In the genomic region with DNA sequence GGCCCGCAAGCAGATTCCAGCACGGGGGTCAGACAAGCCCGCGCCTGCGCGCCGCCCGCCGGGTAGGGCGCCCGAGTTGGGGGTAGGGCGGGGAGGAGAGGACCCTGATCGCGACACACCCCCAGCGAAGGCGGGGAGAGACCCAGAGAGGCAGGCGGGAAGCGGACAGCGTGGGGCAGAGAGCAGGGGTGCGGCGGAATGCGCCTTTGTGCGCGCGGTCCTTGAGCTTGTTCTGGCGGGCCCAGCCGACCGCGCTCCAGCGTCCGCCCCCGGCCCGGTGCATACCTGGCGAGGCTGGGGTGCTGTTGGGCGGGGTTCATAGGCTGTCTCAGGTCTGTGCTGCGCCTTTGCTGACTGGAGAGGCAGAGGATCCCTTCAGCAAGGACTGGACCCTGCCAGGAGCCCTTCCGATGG, we compare ENCODE assay signal across 9 mouse cellular contexts. TPM values are rescaled to one million over a fixed set of nuclear protein-coding genes. Genes with fewer than 3 reads are reported as not detected.
DNase-seq lines count a peak whose midpoint lies in the region; ATAC-seq and TF ChIP-seq lines count a peak whose summit lies in the region.
"Had no signal": no experiment of that assay in that cellular context is flagged by ENCODE, and none has a peak within 500 bp of the region (broad histone marks: within the 10 kb centered on the region; RNA-seq: fewer than 3 reads in every experiment).

No protein-coding gene starts in this region.

- H3K27ac ChIP-seq in heart, embryonic 14.5 days (replicated peaks in 1 of 2; ENCODE audit: control insufficient read depth in 1 of 2, insufficient read depth in 1 of 2, low read depth in 2 of 2, low read length in 2 of 2), result no peak overlapping the region
- peak overlapping the region; percentile 71 for H3K27ac ChIP-seq in embryonic facial prominence, embryonic 10.5 days (replicated peaks)
- no peak overlapping the region for H3K27ac ChIP-seq in intestine, embryonic 16.5 days (ENCODE audit: low read length)
- no peak overlapping the region for H3K27ac ChIP-seq in midbrain, postnatal 0 days (ENCODE audit: low read depth, low read length)

- no peak for TF ChIP-seq CTCF in midbrain, postnatal 0 days (IDR thresholded peaks at IDR 0.05)

- under 1% methylated on average over 37 of the region's 37 CpGs for whole genome bisulfite sequencing in heart, embryonic 14.5 days
- under 1% methylated on average over 37 of the region's 37 CpGs for WGBS in embryonic facial prominence, embryonic 10.5 days
- under 1% methylated on average over 36 of the region's 37 CpGs for WGBS in intestine, embryonic 16.5 days
- WGBS in midbrain, postnatal 0 days, result 1% methylated on average over 34 of the region's 37 CpGs

- no peak for ATAC-seq in heart, embryonic 14.5 days (ENCODE audit: insufficient number of reproducible peaks, insufficient read depth, low FRiP score, low read depth)
- peak; percentile 66 for ATAC-seq in intestine, embryonic 16.5 days
- no peak for ATAC-seq in midbrain, postnatal 0 days (ENCODE audit: low FRiP score)
- ATAC-seq: Patski had no signal

- no peaks in the 10 kb centered on the region for H3K36me3 ChIP-seq in heart, embryonic 14.5 days (ENCODE audit: control insufficient read depth, insufficient read depth, low read length)
- no peaks in the 10 kb centered on the region for H3K36me3 ChIP-seq in embryonic facial prominence, embryonic 10.5 days (replicated peaks)
- H3K36me3 ChIP-seq in intestine, embryonic 16.5 days (ENCODE audit: control insufficient read depth, insufficient read depth, low read length), result no peaks in the 10 kb centered on the region
- H3K36me3 ChIP-seq in midbrain, postnatal 0 days (ENCODE audit: insufficient read depth, low read length), result no peaks in the 10 kb centered on the region

- peak overlapping the region; percentile 79 for H3K4me2 ChIP-seq in heart, embryonic 14.5 days (ENCODE audit: low read length)
- H3K4me2 ChIP-seq in intestine, embryonic 16.5 days (ENCODE audit: low read depth, low read length), result peak overlapping the region; percentile 92
- H3K4me2 ChIP-seq in midbrain, postnatal 0 days (ENCODE audit: low read depth, low read length, poor library complexity, severe bottlenecking), result peak overlapping the region; percentile 55

- peaks cover 77% of the 10 kb centered on the region for H3K27me3 ChIP-seq in heart, embryonic 14.5 days (ENCODE audit: control insufficient read depth, insufficient read depth, low read length)
- peaks cover 84% of the 10 kb centered on the region for H3K27me3 ChIP-seq in embryonic facial prominence, embryonic 10.5 days (replicated peaks; ENCODE audit: low read depth, poor library complexity, severe bottlenecking)
- peaks cover 42% of the 10 kb centered on the region for H3K27me3 ChIP-seq in intestine, embryonic 16.5 days (replicated peaks; ENCODE audit: control insufficient read depth, insufficient read depth, low read length)
- peaks cover 54% of the 10 kb centered on the region for H3K27me3 ChIP-seq in midbrain, postnatal 0 days (ENCODE audit: insufficient read depth, low read length)
- H3K27me3 ChIP-seq: Patski had no signal

- no peaks in the 10 kb centered on the region for H3K9me3 ChIP-seq in heart, embryonic 14.5 days (ENCODE audit: control insufficient read depth, low read length)
- no peaks in the 10 kb centered on the region for H3K9me3 ChIP-seq in embryonic facial prominence, embryonic 10.5 days
- no peaks in the 10 kb centered on the region for H3K9me3 ChIP-seq in intestine, embryonic 16.5 days (ENCODE audit: control insufficient read depth, low read length)
- no peaks in the 10 kb centered on the region for H3K9me3 ChIP-seq in midbrain, postnatal 0 days (ENCODE audit: low read length)

- peaks cover 10 to 28% of the 10 kb centered on the region in 2 experiments; a peak in 3 of 4 replicates for H3K4me1 ChIP-seq in heart, embryonic 14.5 days (ENCODE audit: control insufficient read depth in 2 of 2, insufficient read depth in 2 of 2, low read length in 2 of 2)
- peaks cover 44% of the 10 kb centered on the region for H3K4me1 ChIP-seq in embryonic facial prominence, embryonic 10.5 days
- H3K4me1 ChIP-seq in intestine, embryonic 16.5 days (ENCODE audit: control insufficient read depth, insufficient read depth, low read length), result peaks cover 31% of the 10 kb centered on the region
- H3K4me1 ChIP-seq in midbrain, postnatal 0 days (ENCODE audit: insufficient read depth, low read length), result peaks cover 3% of the 10 kb centered on the region; the same call in 1 of the 2 replicates

- H3K4me3 ChIP-seq in heart, embryonic 14.5 days (ENCODE audit: control insufficient read depth in 1 of 2, insufficient read depth in 1 of 2, low read depth in 1 of 2, low read length in 2 of 2), result peak overlapping the region; percentile 22 to 39
- peak overlapping the region; percentile 59 for H3K4me3 ChIP-seq in embryonic facial prominence, embryonic 10.5 days
- peak overlapping the region; percentile 51 for H3K4me3 ChIP-seq in intestine, embryonic 16.5 days (ENCODE audit: low read length)
- H3K4me3 ChIP-seq in midbrain, postnatal 0 days (ENCODE audit: low read depth, low read length), result peak overlapping the region; percentile 32

- intact Hi-C loops in heart, postnatal 25 days (cut with DNase I), result loop anchor here (2.0 to 10.0 kb wide), 3 partner anchors 49 to 225 kb away; a partner anchor contains a TSS
- intact Hi-C loops in left cerebral cortex, postnatal 25 days (cut with DNase I), result loop anchor here (5.0 kb wide), 2 partner anchors 50 to 80 kb away; a partner anchor contains a TSS

- no peak for DNase-seq in heart, postnatal 25 days (ENCODE audit: low spot score)
- peak; percentile 80 for DNase-seq in embryonic facial prominence, embryonic 10.5 days (ENCODE audit: low spot score)
- DNase-seq in midbrain, postnatal 0 days (ENCODE audit: low spot score), result no peak
- no peak for DNase-seq in left cerebral cortex, postnatal 25 days (ENCODE audit: low spot score in 2 of 2)
- no peak for DNase-seq in right cerebral cortex, adult 18-20 months
- DNase-seq in layer of hippocampus, adult 9-11 months, result no peak

- H3K9ac ChIP-seq in heart, embryonic 14.5 days (ENCODE audit: low read length), result 0 out of 2 replicates have a peak overlapping the region, but pooled peaks have one; percentile 42
- H3K9ac ChIP-seq in intestine, embryonic 16.5 days (ENCODE audit: low read depth, low read length), result peak overlapping the region; percentile 68
- H3K9ac ChIP-seq in midbrain, postnatal 0 days (replicated peaks; ENCODE audit: low read length, poor library complexity, severe bottlenecking), result no peak overlapping the region; the same call in 1 of the 2 replicates

RNA-seq across cellular contexts. Expression of a gene that starts 9.6 kb away (rescaled TPM):
- polyA plus RNA-seq in heart, embryonic 14.5 days (2014; fragmentation: Nextera tagmentation; extraction: Ambion mirVana), result 0.08 and 0.15 TPM in 2 replicates
- total RNA-seq in heart, postnatal 25 days (2021), result under 1 TPM in 1 of 2 experiments, not detected in 1; 0.23 TPM
- polyA plus RNA-seq in embryonic facial prominence, embryonic 10.5 days (2016; fragmentation: Nextera tagmentation; extraction: Ambion mirVana), result 0.30 TPM in 1 of 2 replicates, not detected in the other
- polyA plus RNA-seq in intestine, embryonic 16.5 days (2015; fragmentation: Nextera tagmentation; extraction: Ambion mirVana), result 0.40 and 0.48 TPM in 2 replicates
- total RNA-seq in midbrain, postnatal 0 days (2014; rRNA removed), result 0.16 TPM in 1 of 2 replicates, not detected in the other
- polyA plus RNA-seq in midbrain, postnatal 0 days (2015; fragmentation: Nextera tagmentation; extraction: Ambion mirVana), result 0.06 TPM in 2 replicates
- total RNA-seq in left cerebral cortex, postnatal 25 days (2021), result not detected
- polyA plus RNA-seq: Patski had no signal

RNA-seq across cellular contexts. Expression of a gene that starts 48.4 kb away (rescaled TPM):
- polyA plus RNA-seq in heart, embryonic 14.5 days (2014; fragmentation: Nextera tagmentation; extraction: Ambion mirVana), result 40.4 and 42.0 TPM in 2 replicates
- 1 to 10 TPM; 6.4 to 7.6 TPM for total RNA-seq in heart, postnatal 25 days (2021)
- 180 and 183 TPM in 2 replicates for polyA plus RNA-seq in embryonic facial prominence, embryonic 10.5 days (2016; fragmentation: Nextera tagmentation; extraction: Ambion mirVana)
- 69.2 and 79.6 TPM in 2 replicates for polyA plus RNA-seq in intestine, embryonic 16.5 days (2015; fragmentation: Nextera tagmentation; extraction: Ambion mirVana)
- total RNA-seq in midbrain, postnatal 0 days (2014; rRNA removed), result 19.8 and 22.6 TPM in 2 replicates
- polyA plus RNA-seq in midbrain, postnatal 0 days (2015; fragmentation: Nextera tagmentation; extraction: Ambion mirVana), result 20.8 and 22.0 TPM in 2 replicates
- total RNA-seq in left cerebral cortex, postnatal 25 days (2021), result 10 to 100 TPM in 1 of 2 experiments, 1 to 10 TPM in 1; 9.5 to 10.6 TPM

RNA-seq across cellular contexts. Expression of a gene that starts 52.0 kb away (rescaled TPM):
- polyA plus RNA-seq in heart, embryonic 14.5 days (2014; fragmentation: Nextera tagmentation; extraction: Ambion mirVana), result 3.4 and 4.7 TPM in 2 replicates
- 10 to 100 TPM; 22.4 to 34.7 TPM for total RNA-seq in heart, postnatal 25 days (2021)
- 4.8 and 5.3 TPM in 2 replicates for polyA plus RNA-seq in embryonic facial prominence, embryonic 10.5 days (2016; fragmentation: Nextera tagmentation; extraction: Ambion mirVana)
- polyA plus RNA-seq in intestine, embryonic 16.5 days (2015; fragmentation: Nextera tagmentation; extraction: Ambion mirVana), result 2.2 and 2.4 TPM in 2 replicates
- total RNA-seq in midbrain, postnatal 0 days (2014; rRNA removed), result 88.4 and 94.6 TPM in 2 replicates
- polyA plus RNA-seq in midbrain, postnatal 0 days (2015; fragmentation: Nextera tagmentation; extraction: Ambion mirVana), result 9.4 and 12.1 TPM in 2 replicates
- 10 to 100 TPM; 50.1 to 55.1 TPM for total RNA-seq in left cerebral cortex, postnatal 25 days (2021)
